Mouse (Mus musculus): ENCODE measurements around the gene Hist1h3e.

DNA sequence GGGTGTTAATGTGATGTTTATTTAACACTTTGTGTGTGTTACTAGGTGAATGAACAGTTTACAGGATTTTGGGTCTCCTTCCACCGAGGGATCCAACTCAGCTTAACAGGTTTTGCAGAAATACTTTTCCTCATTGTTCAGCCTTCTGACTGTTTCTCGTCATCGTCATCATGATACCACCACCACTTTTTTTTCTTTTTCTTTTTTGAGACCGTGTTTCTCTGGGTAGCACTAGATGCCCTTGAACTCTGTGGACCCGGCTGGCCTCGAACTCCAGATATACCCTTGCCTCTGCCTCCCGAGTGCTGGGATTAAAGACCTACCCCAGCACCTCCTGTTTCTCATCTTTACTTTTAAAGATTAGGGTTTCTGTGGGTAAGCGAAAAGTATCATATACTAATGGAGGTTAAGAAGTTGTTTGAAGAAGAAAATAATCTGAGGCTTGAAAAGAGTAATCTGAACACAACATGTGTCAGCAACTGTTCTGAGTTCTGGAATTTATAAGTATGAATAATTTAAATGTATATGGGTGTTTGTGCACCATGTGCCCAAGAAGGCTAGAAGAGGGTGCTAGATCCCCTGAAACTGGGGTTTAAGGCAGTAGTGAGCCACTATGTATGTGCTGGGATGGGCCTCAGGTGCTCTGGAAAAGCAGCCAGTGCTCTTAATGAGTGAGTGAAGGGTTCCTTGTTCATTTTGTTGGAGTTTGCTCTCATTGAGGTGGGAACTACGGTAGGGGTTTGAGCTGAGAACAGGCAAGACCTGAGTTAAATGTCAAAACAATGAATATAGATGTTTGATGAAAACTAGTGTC, 29.7 kb downstream of the Hist1h3e start:
- TF ChIP-seq EP300 (IDR thresholded peaks at IDR 0.05; ENCODE audit: low read depth) (no peak; the same call in 1 of the 2 replicates), CTCF (IDR thresholded peaks at IDR 0.05; ENCODE audit: low read depth) (no peak)
